Mouse (Mus musculus) myocyte (in vitro differentiated cells): Measurements from ENCODE around the gene Plcxd2.

ENCODE experiments used
- CEBPB ChIP-seq: IDR thresholded peaks from 2 replicates; pipeline ENCODE4 v1.6.1; 2011; ENCODE audit warnings: mild to moderate bottlenecking, moderate library complexity; ENCODE audit not compliant: poor library complexity, insufficient read depth, severe bottlenecking
- MAX ChIP-seq: IDR thresholded peaks from one replicate; pipeline ENCODE4 v1.6.1; 2011; ENCODE audit warnings: low read depth, mild to moderate bottlenecking, control low read depth
- MYOD1 ChIP-seq, 3 experiments: IDR thresholded peaks; one replicate each; pipeline ENCODE4 v1.6.1; 2011; ENCODE audit warnings: control low read depth in 2 of 3, low read depth in 2 of 3, mild to moderate bottlenecking in 2 of 3, moderate library complexity in 1 of 3; ENCODE audit not compliant: insufficient read length in 2 of 3, control insufficient read depth in 1 of 3
- MYOG ChIP-seq, 3 experiments: IDR thresholded peaks; one replicate each; pipeline ENCODE4 v1.6.1; 2011; ENCODE audit warnings: control low read depth in 2 of 3, low read depth in 2 of 3, mild to moderate bottlenecking in 2 of 3; ENCODE audit not compliant: insufficient read length in 2 of 3, control insufficient read depth in 1 of 3, insufficient read depth in 1 of 3
- POLR2A ChIP-seq: IDR thresholded peaks from one replicate; pipeline ENCODE4 v1.6.1; 2011; ENCODE audit warnings: low read depth, mild to moderate bottlenecking, control low read depth, moderate library complexity; ENCODE audit not compliant: insufficient read length
- POLR2AphosphoS2 ChIP-seq: IDR thresholded peaks from one replicate; pipeline ENCODE4 v1.6.1; 2011; ENCODE audit warnings: low read depth, control low read depth; ENCODE audit not compliant: insufficient read length
- SRF ChIP-seq: IDR thresholded peaks from one replicate; pipeline ENCODE4 v1.6.1; 2011; ENCODE audit warnings: low read depth; ENCODE audit not compliant: control insufficient read depth, insufficient read length
- TCF12 ChIP-seq: IDR thresholded peaks from one replicate; pipeline ENCODE4 v1.6.1; 2011; ENCODE audit warnings: mild to moderate bottlenecking, control low read depth; ENCODE audit not compliant: poor library complexity, insufficient read depth, severe bottlenecking
- TCF3 ChIP-seq: IDR thresholded peaks from one replicate; pipeline ENCODE4 v1.6.1; 2011; ENCODE audit warnings: low read depth, control low read depth; ENCODE audit not compliant: insufficient read length
- USF1 ChIP-seq: IDR thresholded peaks from one replicate; pipeline ENCODE4 v1.6.1; 2011; ENCODE audit warnings: low read depth, mild to moderate bottlenecking, control low read depth, moderate library complexity

DNA sequence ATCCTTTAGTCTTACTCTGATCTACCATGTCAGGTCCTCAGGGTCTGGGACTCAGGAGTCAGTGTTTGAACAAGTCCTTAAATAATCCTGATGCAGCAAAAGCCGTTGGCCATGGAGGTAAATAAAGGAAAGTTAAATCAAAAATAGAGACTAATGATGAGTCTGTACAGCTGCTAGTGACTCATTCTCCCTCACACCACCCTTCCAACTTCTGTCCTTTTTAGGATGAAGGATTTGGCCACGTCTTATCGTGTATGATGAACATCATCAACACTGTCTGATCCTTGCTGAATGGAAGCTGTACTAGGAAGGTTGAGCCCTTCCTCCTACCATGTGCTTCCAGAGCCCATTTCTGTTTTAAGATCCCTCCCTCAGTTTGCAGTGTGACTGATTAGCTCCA lies 79.7 kb downstream of the Plcxd2 start:
- no peak for TF ChIP-seq MAX
- TF ChIP-seq POLR2A: no peak
- TF ChIP-seq TCF3: no peak
- no peak for TF ChIP-seq USF1
- TF ChIP-seq CEBPB: no peak
- peak; percentile 88 for TF ChIP-seq SRF
- peak; percentile 20 for TF ChIP-seq TCF12
- TF ChIP-seq POLR2AphosphoS2: no peak
- peak; percentile 55 to 80 (median 74) for TF ChIP-seq MYOD1 (IDR thresholded peaks at IDR 0.05; ENCODE audit: control insufficient read depth in 1 of 3, insufficient read length in 2 of 3, low read depth in 2 of 3)
- no peak for TF ChIP-seq MYOG (IDR thresholded peaks at IDR 0.05; ENCODE audit: control insufficient read depth in 1 of 3, insufficient read depth in 1 of 3, insufficient read length in 2 of 3, low read depth in 2 of 3)
